Mouse (Mus musculus) CD8-positive naive resting alpha-beta T cell, adult 2 months (primary cell): ENCODE measurements around the gene Tuba1a.
"Not testable (repeated sequence)": the region's sequence is repeated elsewhere in the genome, so short reads cannot be mapped to it uniquely, and the experiment has no call there.

ENCODE experiments used
- DNase-seq, 2 experiments: peaks; one replicate each; pipeline ENCODE4 v3.0.0; 2022; ENCODE audit warnings: low read depth in 2 of 2, low spot score in 2 of 2

Gene Tuba1a

GRCm38 (mm10) chr15:98956000-98956399, 2.5 kb upstream of the Tuba1a start:
- no peak for DNase-seq

- DNase-seq, result no peak
Measured at GRCm38 (mm10) chr15:98955324-98955723, 1.8 kb upstream of the Tuba1a start.

DNA sequence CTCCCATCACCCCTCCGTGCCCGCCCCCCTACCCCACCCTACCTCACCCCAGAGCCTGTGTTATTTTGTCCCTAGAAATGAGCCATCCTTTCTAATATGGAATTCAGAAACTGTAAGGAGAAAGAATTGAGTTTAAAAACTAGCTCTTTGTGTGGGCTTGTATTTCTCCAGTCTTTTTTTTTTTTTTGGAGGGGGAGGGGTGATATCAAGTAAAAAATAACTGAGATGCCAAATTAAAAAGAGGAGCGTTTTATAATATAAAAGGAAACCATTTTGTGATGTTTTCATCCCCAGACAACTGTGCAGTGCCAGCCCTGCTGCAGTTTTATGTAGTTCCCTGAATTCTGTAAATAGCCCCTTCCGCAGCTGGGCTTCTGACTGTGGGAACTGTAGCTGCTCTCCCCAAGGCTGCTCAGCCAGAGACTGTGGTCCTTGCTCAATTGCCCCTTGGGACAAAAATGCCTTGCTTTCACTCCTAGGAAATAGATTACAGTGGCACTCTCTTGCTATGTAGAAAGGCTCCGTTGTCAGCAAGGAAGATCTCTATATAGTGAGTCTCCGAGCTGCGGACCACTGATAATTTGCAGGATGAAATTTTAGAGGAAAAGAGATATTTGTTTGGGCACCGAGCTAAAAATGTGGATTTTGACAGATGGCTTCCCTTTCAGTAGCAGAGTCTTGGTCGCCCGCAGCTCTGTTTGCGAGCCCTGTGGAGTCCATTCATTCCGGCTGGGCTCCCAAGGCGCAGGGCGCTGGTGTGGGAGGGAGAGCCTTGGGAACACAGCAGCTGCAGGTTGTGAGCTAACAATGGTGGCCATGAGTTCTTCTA, 1.1 kb upstream of the Tuba1a start:
- DNase-seq, result no peak

DNA sequence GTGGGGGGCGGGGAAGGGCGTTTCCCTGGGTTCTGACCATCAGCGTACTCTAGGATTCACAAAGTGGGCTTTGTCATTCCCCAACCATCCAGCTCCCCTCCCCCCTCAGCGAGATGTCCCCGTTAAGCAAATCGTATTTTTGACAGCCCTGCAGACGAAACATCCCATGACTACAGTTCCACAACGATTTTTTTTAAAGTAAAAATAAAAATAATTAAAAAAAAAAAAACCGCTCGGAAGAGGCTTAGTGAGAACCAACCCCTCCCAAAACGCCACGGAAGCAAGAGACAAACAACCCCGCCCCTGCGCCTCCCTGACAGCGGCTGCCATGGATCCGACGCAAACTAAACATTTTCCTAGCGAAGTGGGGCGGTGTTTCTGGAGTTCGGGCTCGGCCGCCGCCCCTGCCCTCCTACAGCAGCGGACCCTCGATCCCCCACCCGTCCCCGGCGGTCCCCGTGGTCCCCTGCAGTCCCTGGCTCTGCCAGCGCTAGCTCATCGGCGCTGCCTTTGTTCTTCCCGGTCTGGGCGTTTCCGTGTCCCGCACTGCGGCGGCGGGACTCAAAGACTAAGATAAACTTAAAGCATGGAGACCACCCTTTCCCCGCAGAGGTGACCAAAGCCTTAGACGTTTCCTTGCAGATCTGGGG, 627 bp downstream of the Tuba1a start:
- DNase-seq, result no peak

GRCm38 (mm10) chr15:98952063-98952455, 1.4 kb downstream of the Tuba1a start:
- no peak for DNase-seq

DNA sequence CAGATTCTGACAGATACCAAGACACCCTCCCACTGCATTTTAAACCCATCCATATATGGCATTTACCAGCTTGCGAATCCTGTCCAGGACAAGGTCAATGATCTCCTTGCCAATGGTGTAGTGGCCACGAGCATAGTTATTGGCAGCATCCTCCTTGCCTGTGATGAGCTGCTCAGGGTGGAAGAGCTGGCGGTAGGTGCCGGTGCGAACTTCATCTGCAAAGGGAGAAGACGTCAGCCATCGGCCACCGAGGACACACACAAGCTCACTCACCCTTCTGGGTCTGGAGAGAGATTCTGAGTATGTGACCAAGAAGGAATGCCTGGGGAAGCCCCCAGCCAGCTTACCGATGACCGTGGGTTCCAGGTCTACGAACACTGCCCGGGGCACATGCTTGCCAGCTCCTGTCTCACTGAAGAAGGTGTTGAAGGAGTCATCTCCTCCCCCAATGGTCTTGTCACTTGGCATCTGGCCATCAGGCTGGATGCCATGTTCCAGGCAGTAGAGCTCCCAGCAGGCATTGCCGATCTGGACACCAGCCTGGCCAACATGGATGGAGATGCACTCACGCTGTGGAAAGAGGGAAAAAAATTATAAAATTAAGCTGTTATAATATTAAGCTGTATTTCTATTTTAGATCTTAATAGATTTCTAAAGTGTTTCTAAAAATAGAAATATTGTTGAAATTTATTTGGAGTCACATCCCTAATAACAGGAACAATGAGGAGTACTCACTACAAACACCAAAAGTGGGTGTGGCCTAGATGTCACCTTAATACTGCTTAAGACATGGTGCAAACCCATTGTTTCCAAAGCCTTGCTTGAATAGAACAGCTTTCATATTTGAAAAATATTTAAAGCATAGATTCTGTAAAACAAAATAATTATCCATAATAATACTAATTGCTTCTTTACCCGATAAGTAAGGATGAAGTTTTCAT, 2.1 kb downstream of the Tuba1a start:
- not testable (repeated sequence) for DNase-seq

DNA sequence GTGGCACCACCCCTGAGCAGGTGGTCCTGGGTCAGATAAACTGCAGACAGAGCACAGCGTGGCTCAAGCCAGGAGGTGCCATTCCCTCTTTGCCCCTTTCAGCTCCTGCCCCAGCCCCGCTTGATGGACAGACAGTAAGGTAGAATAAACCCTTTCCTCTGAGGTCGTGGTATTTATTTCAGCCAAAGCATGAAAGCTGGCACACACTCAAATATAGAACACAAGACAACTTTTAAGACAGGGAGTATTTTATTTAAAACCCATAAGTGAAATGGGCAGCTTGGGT, 4.0 kb downstream of the Tuba1a start:
- no peak for DNase-seq

- DNase-seq, result no peak
Measured at GRCm38 (mm10) chr15:98948857-98949606, 4.5 kb downstream of the Tuba1a start.

DNA sequence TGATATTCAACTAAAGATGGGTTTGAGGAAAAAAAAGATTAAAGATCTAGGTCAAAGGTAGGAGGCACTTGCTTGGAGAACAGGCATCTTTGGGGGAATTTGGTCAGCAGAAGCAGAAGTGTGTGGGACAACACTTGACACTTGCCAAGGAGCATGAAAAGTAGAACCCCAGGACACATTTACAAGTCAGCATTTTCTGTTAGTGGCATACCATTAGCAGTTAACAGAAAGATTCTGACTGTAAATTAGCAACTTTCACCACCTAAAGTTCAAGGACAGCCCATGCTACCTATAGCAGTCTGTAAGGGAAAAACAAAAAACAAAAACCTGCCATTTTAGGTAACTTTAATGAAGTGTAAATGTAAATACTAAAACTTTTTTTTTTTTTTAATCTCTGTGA, 5.1 kb downstream of the Tuba1a start:
- DNase-seq, result no peak

GRCm38 (mm10) chr15:98947884-98948283, 5.6 kb downstream of the Tuba1a start:
- DNase-seq, result no peak

DNA sequence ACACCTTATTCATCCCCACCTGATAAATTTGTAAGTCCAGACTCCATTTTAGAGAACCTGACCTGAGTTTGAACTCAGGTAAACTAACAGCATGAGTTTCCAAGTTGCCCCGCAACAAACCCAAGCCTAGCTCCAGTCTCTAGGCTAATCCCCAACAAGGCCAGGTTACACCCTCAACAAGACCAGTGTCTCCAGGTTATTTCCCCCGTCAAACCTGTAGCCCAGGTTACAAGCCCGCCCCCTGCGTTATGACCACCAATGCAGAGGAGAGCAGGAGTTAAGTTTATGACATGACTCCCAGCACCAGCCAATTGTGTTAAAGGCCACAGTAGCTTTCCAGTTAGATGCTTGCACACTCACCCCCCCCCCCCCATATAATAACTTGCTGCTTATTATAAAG, 10.4 kb downstream of the Tuba1a start:
- DNase-seq, result no peak

GRCm38 (mm10) chr15:98942081-98942480, 11.4 kb downstream of the Tuba1a start:
- no peak for DNase-seq

GRCm38 (mm10) chr15:98941539-98941938, 12.0 kb downstream of the Tuba1a start:
- DNase-seq, result no peak

DNA sequence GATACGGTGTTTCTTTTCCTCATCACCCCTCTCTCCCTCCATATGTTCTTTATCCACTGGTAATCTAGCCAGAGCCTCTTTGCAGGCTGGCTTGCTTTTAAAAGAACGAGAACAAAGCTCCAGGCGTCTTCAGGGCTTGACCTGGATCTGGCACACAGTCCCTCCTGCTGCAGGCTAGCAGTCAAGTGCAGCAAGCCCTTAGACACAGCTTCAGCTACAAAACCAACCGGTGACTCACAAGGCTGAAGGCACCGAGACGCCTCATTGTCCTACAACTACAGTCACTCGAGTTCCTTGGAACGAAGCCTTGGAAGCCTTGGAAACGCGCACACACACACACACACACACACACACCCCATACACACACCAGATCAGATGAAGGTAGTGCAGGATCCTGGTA, 12.7 kb downstream of the Tuba1a start:
- no peak for DNase-seq

GRCm38 (mm10) chr15:98934217-98934839, 19.2 kb downstream of the Tuba1a start, which contains the start of gene Tuba1b:
Gene Tuba1b, minus strand, starts transcription at chr15:98934565.
- peak; percentile 74 to 78 for DNase-seq

GRCm38 (mm10) chr15:98933833-98934216, 19.7 kb downstream of the Tuba1a start:
- DNase-seq, result peak; percentile 80 to 83

DNA sequence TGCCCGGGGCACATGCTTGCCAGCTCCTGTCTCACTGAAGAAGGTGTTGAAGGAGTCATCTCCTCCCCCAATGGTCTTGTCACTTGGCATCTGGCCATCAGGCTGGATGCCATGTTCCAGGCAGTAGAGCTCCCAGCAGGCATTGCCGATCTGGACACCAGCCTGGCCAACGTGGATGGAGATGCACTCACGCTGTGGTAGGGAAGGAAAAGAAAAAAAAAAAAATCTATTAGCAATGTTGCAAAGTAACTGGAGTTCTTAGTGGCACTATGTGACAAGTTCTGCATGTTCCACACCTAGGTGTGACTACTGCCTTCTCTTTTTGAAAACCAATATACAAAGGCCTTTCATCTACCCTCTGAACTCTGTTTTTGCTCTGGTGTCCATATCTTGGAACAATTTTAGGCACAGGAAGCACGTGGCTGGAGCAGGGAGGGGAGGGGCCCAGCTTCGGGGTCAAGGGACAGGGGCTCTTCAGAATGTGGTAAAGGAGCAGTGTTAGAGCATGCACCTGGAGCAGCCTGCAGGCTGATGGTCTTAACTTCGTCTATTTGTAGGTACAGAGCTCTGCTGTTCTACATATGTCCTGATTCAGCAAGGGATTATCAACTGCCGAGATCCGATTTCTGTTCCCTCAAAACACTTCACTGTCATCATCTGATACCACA, 20.4 kb downstream of the Tuba1a start:
- not testable (repeated sequence) for DNase-seq

DNA sequence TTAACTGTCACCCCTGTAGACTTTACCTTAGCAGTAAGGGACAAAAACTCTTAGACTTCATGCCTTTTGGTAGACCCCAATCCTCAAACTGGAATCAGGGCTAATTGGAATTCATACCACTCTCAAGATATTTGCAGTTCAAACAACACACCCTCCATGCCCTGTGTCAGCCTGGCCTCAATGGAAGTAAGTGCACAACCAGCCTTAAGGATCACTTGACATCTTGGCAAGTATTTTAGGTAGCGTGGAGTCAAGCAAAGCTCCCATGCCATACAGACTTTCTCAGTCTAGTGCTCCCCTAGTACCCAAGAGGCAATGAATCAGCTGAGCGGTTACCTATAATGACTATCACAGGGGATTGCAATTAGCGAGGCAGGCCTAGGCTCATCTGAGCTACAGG, 22.5 kb downstream of the Tuba1a start:
- no peak for DNase-seq

DNA sequence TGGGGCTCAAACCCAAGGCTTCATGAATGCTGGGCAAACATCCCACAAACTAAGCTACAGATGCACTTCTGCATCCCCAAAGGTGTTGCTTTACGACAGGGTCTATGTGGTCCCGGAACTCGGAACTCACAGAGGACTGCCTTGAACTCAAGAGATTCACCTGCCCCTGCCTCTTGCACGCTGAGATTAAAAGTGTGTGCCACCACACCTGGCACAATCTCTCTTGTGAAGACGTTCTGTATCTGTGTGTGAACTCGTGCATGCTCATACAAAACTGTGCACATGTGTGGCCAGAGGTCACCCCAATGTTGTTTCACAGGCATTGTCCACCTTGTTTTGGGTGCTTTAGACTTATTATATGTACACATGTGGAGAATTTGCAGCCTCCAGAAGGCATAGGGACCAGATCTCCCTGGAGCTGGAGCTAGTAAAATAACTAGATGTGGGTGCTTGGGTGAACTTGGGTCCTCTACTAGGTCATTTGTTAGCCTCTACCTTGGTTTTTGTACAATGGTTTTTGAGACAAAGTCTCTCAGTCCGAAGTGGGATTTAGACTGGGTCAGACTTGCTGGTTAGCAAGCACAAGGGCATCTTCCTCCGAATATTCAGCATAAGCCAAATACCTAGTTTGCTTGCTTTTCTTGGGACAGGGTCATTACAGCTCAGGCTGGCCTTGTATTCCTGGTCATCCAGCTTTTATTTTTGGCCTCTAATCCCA, 23.3 kb downstream of the Tuba1a start:
- DNase-seq, result no peak
